Mouse (Mus musculus) liver, adult 2 months (tissue): ENCODE measurements around the gene Lcp2. TPM values are rescaled to one million over a fixed set of nuclear protein-coding genes. Genes with fewer than 3 reads are reported as not detected.

Experiments
- DNase-seq: peaks from one replicate; pipeline ENCODE4 v3.0.0-alpha.2; 2011; ENCODE audit warnings: low read depth, low spot score; ENCODE audit errors: extremely low read depth
- H3K27ac ChIP-seq: fragments of 200-500 bp; replicated peaks from 2 replicates; pipeline ENCODE4 v1.5.1; 2012; ENCODE audit warnings: low read depth, mild to moderate bottlenecking, control low read depth, inconsistent platforms, low read length; ENCODE audit not compliant: insufficient read depth
- H3K27me3 ChIP-seq: fragments of 200-500 bp; 2 replicates; pipeline ENCODE4 v1.6.1; 2012; ENCODE audit warnings: mild to moderate bottlenecking, moderate library complexity, low read length, inconsistent platforms; ENCODE audit not compliant: control insufficient read depth, insufficient read depth
- H3K36me3 ChIP-seq: fragments of 200-500 bp; 2 replicates; pipeline ENCODE4 v1.6.1; 2012; ENCODE audit warnings: low read length, inconsistent platforms; ENCODE audit not compliant: control insufficient read depth, insufficient read depth
- H3K4me1 ChIP-seq: fragments of 200-500 bp; 2 replicates; pipeline ENCODE4 v1.6.1; 2011; ENCODE audit warnings: low read length; ENCODE audit not compliant: control insufficient read depth, insufficient read depth
- H3K4me3 ChIP-seq: fragments of 200-500 bp; 2 replicates; pipeline ENCODE4 v1.5.1; 2011; ENCODE audit warnings: low read depth, mild to moderate bottlenecking, control low read depth, low read length, moderate library complexity; ENCODE audit not compliant: insufficient read depth
- H3K79me2 ChIP-seq: fragments of 200-500 bp; 2 replicates; pipeline ENCODE4 v1.6.1; 2012; ENCODE audit warnings: inconsistent platforms, mild to moderate bottlenecking, low read length, moderate library complexity; ENCODE audit not compliant: control insufficient read depth, insufficient read depth
- H3K9ac ChIP-seq: fragments of 200-500 bp; 2 replicates; pipeline ENCODE4 v1.6.1; 2012; ENCODE audit warnings: low read depth, mild to moderate bottlenecking, control low read depth, inconsistent platforms, low read length
- CTCF ChIP-seq: fragments of 200-500 bp; IDR thresholded peaks from 2 replicates; pipeline ENCODE4 v1.5.1; 2011; ENCODE audit warnings: low read depth, low read length, control low read depth
- POLR2A ChIP-seq: fragments of 200-500 bp; IDR thresholded peaks from 2 replicates; pipeline ENCODE4 v1.6.1; 2011; ENCODE audit warnings: low read length, control low read depth; ENCODE audit not compliant: insufficient read depth; ENCODE audit errors: extremely low read depth
- WGBS: fragments of 180-500 bp; shearing (Covaris S2); methylation state at CpG from one replicate; pipeline ENCODE4 v1.1.7; 2018; 5-methylcytosine and 5-hydroxymethylcytosine counted together
- polyA plus RNA-seq: library from polyadenylated mRNA; depleted of rRNA; stranded (reverse); fragments of >200 nt; gene quantifications from 2 replicates; pipeline ENCODE4 v1.2.3, GENCODE M21; 2012
- total RNA-seq: library from RNA; depleted of rRNA; stranded (reverse); fragments of >200 nt; gene quantifications from 2 replicates; pipeline ENCODE4 v1.2.3, GENCODE M21; 2014

The Lcp2 gene
- total and polyA plus RNA-seq, 2 experiments: 2.3 to 2.9 TPM

DNA sequence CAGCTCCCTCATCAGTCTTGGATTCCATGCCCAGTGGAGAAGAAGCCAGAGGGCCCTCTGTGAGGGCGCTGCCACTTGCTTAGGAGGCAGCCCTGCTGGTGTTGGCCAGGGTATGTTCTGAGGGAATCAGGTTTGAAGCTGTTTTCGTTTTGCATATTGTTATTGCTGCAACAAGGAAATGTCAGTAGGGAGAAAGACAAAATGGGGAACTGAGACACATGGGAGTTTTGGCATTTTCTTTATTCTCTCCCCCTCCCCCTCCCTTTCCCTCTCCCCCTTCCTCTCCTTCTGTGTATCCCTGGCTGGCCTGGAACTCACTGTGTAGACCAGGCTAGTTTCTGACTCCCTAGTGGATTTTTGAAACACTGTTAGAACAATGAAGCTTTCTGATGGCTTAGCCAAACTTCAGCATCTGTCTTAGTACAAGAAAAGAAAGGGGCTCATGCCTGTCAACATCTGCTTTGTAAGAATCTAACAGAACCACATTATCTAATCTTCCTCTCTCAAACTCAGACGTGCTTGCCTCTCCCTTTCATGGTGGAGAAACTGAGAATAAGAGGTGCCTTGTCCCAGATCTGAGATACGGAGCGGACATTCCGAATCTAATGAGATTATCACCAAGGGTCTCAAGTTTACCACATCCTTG, 34.6 kb upstream of the Lcp2 start:
- no peaks in the 10 kb centered on the region; the same call in 1 of the 2 replicates for H3K4me1 ChIP-seq
- H3K4me3 ChIP-seq: no peak overlapping the region
- H3K36me3 ChIP-seq: no peaks in the 10 kb centered on the region
- H3K27ac ChIP-seq: no peak overlapping the region
- DNase-seq: peak; percentile 18
- WGBS: 77% methylated on average over 6 of the region's 6 CpGs
- no peak overlapping the region for H3K9ac ChIP-seq
- no peaks in the 10 kb centered on the region for H3K27me3 ChIP-seq
- no peaks in the 10 kb centered on the region for H3K79me2 ChIP-seq
- no peak for TF ChIP-seq POLR2A
- no peak for TF ChIP-seq CTCF

DNA sequence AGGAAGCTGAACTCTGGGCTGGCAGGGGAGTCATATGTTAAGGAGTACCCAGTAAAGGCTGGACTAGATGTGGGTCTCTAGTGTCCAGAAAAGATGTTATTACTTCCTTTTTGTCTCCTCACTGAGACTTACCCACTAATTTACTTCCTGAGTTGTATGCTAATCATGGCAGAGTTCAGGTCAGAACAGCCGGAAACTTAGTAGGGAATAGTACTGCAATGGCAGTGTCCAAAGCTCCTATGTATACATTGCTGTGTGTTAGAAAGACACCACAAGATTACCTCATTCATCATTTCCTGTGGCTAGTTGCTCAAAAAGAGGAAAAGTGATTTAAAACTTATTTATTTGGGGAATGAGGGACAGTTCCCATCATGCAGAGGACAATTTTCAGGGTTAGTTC, 21.6 kb upstream of the Lcp2 start:
- no peak for DNase-seq
- Histone ChIP-seq H3K27me3 (no peaks in the 10 kb centered on the region), H3K36me3 (no peaks in the 10 kb centered on the region), H3K4me3 (no peak overlapping the region), H3K79me2 (no peaks in the 10 kb centered on the region), H3K4me1 (no peaks in the 10 kb centered on the region), H3K9ac (no peak overlapping the region), H3K27ac (no peak overlapping the region)
- WGBS: 82% methylated on average over 1 of the region's 1 CpGs
- no peak for TF ChIP-seq POLR2A
- TF ChIP-seq CTCF: no peak

DNA sequence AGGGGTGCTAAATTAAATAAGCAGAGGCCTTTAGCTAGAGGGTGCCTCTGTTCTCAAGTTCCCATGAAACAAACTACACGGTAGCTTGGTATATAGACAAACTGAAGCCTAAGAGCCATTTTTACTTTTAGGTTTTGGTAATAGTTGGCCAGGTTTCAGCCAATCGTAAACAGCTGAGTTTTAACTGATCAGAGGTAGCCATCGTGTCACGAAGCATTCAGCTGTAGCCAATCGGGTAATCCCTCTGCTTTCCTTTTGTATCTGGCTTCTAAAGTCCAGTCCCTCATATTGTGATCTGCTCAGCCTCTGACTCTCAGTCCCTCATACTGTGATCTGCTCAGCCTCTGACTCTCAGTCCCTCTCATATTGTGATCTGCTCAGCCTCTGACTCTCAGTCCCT, 17.1 kb upstream of the Lcp2 start:
- no peak overlapping the region for H3K27ac ChIP-seq
- no peaks in the 10 kb centered on the region for H3K36me3 ChIP-seq
- H3K79me2 ChIP-seq: no peaks in the 10 kb centered on the region
- no peaks in the 10 kb centered on the region for H3K27me3 ChIP-seq
- TF ChIP-seq POLR2A (no peak), CTCF (no peak)
- H3K9ac ChIP-seq: no peak overlapping the region
- no peak for DNase-seq
- H3K4me3 ChIP-seq: no peak overlapping the region
- WGBS: 76% methylated on average over 5 of the region's 5 CpGs
- H3K4me1 ChIP-seq: peaks cover 2% of the 10 kb centered on the region; the same call in 1 of the 2 replicates

- Histone ChIP-seq H3K27me3 (no peaks in the 10 kb centered on the region), H3K4me3 (no peak overlapping the region), H3K79me2 (no peaks in the 10 kb centered on the region), H3K27ac (no peak overlapping the region; the same call in 1 of the 2 replicates), H3K36me3 (no peaks in the 10 kb centered on the region), H3K9ac (no peak overlapping the region), H3K4me1 (peaks cover 2% of the 10 kb centered on the region; the same call in 1 of the 2 replicates)
- no peak for TF ChIP-seq CTCF
- no peak for TF ChIP-seq POLR2A
- DNase-seq: peak; percentile 52
- 49% methylated on average over 8 of the region's 8 CpGs for WGBS
Observed at GRCm38 (mm10) chr11:34031015-34031805, 15.5 kb upstream of the Lcp2 start.

- TF ChIP-seq POLR2A (no peak), CTCF (no peak)
- Histone ChIP-seq H3K4me3 (no peak overlapping the region), H3K27me3 (no peaks in the 10 kb centered on the region), H3K36me3 (no peaks in the 10 kb centered on the region), H3K4me1 (peaks cover 2% of the 10 kb centered on the region; the same call in 1 of the 2 replicates), H3K79me2 (no peaks in the 10 kb centered on the region), H3K27ac (0 out of 2 replicates have a peak overlapping the region, but pooled peaks have one; percentile 21), H3K9ac (no peak overlapping the region)
- 82% methylated on average over 5 of the region's 5 CpGs for WGBS
- DNase-seq: peak; percentile 46
Observed at GRCm38 (mm10) chr11:34034008-34034505, 12.7 kb upstream of the Lcp2 start.
